Mouse (Mus musculus): ENCODE data around the gene Ptpdc1. TPM values are rescaled to one million over a fixed set of nuclear protein-coding genes. Genes with fewer than 3 reads are reported as not detected.

Gene Ptpdc1
- polyA plus RNA-seq, 1 experiment, result 4.2 TPM

DNA sequence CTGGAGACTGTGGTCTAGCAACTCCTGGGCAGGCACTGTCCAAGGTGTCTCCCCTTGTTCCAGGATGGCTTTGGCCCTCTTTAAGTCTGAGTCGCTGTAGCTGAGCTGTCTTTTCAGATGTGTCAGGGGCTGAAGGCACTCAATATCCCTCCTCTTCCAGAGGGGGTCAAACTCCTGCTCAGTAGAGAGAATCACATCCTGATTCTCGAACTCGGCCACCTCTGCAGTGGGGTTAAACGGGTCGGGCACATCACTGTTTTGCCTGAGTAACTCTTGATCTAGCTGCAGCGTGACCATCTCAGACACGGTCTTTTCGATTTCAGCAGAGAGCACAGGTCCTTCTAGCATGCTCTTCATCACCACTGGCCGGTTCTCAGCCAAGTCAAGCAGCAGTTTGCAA lies 39.0 kb downstream of the Ptpdc1 start:
- no peak for DNase-seq (ENCODE audit: low read depth)

GRCm38 (mm10) chr13:48585786-48586185 lies 39.7 kb downstream of the Ptpdc1 start:
- DNase-seq (ENCODE audit: low read depth), result no peak

DNA sequence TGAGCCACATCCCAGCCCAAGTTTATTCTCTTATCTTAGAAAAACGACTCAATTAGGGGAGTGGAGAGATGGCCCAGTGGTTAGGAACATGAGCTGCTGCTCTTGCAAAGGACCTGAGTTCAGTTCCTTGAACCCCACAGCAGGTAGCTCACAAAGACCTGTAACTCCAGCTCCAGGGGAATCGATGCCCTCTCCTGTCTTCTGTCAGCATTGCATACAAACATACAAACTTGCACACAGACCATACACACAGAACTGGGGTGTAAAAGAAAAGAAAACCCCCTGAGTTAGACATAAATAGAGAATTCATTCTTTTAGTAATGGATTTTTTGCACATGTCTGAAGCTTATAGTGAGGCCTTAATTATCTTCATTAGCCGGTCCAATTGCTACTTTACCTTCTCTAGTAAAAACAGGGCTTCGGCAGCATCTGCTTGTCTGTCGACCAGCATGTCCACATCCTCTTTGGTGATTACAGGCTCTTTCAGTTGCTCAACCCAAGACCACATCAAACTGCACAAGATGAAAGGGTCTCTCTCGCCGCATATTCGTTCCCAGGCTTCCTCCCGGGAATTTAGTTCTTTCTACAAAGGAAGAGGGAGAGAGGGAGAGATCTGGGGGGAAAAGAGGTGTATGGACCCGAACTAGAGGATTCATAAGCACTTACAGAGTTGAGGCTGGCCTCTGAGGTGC lies 42.6 kb downstream of the Ptpdc1 start:
- no peak for DNase-seq (ENCODE audit: low read depth)

GRCm38 (mm10) chr13:48578616-48579015 lies 46.8 kb downstream of the Ptpdc1 start:
- DNase-seq (ENCODE audit: low read depth), result no peak

- no peak for DNase-seq (ENCODE audit: low read depth)
These were observed 47.6 kb downstream of the Ptpdc1 start for GRCm38 (mm10) chr13:48577836-48578235.

GRCm38 (mm10) chr13:48577007-48577406 lies 48.5 kb downstream of the Ptpdc1 start:
- no peak for DNase-seq (ENCODE audit: low read depth)

DNA sequence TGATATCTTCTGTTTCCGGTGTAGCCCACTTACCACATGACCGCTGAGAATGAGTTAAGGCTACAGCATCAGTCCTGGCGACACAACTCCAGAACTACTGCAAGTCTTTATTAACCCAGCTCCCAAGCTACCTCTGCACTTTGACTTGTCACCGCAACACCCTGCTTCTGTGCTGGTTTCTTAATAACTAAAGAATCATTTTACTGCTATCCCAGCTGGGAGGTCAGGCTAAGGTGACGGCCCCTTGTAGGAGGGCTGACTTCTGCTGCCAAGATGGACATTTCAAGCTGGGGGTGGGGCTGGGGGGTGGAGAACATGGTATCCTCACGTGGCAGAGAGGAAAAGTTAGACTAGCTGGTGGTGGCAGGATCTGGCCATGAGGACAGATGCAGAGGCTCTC lies 50.7 kb downstream of the Ptpdc1 start:
- no peak for DNase-seq (ENCODE audit: low read depth)

DNA sequence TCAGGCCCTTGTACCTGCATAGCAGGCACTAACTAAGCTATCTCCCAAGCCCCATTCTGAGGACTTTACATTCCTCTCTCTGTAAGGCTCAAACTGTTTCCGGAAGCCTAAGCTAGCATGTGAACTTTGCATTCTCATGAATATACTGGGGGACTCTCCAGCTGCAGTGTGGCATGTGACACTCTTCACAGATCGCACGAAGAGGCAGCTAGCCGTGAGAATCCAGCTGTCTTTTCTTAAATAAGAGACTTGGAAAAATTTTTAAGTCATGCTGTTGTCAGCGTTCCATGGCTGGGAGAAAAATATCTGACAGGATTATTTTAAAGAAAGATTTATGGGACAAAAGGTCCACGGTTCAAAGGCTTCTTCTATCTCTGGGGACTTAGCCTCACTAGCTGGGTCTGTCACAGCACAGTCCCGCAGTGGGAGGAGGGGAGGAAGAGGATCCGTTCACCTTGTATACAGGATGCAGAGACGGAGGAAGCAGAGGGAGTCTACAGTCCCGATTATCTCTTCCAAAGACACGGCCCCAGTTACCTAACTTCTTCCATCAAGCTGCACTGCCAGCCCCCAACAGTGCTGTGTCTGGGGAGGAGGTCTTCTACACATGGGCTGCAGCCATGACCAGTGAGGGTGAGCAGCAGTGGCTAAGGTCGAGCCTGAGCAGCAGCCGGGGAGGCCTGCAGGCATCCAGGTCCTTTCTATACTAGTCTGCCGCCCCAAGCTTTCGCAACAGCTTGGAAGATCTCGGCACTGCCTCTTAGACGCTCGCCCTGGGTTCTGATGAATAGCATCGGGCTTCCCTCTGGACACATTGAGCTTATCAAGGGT lies 51.7 kb downstream of the Ptpdc1 start:
- DNase-seq (ENCODE audit: low read depth), result no peak

DNA sequence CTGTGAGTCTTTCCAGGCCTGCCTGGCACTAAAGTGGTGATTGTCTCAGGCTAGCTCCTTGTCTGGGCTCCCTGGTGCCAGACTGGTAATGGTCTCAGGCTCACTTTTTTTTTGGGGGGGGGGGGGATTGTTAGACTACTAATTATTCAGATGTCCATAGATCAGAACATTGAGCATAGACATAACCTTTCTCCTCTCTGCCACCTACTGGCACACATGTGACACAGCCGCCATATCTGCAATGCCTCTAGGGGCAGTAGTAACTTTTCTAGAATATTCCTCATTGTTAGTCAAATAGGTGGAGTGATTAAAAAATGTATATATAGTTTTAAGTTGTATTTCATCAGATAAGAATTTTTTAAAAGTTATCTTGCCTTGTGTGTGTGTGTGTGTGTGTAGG lies 53.3 kb downstream of the Ptpdc1 start:
- no peak for DNase-seq (ENCODE audit: low read depth)

GRCm38 (mm10) chr13:48571298-48571697 lies 54.2 kb downstream of the Ptpdc1 start:
- DNase-seq (ENCODE audit: low read depth), result no peak

GRCm38 (mm10) chr13:48569576-48570132 lies 55.8 kb downstream of the Ptpdc1 start:
- DNase-seq (ENCODE audit: low read depth), result no peak

GRCm38 (mm10) chr13:48567646-48568045 lies 57.8 kb downstream of the Ptpdc1 start:
- DNase-seq (ENCODE audit: low read depth), result no peak

GRCm38 (mm10) chr13:48566116-48566935 lies 59.1 kb downstream of the Ptpdc1 start:
- no peak for DNase-seq (ENCODE audit: low read depth)

DNA sequence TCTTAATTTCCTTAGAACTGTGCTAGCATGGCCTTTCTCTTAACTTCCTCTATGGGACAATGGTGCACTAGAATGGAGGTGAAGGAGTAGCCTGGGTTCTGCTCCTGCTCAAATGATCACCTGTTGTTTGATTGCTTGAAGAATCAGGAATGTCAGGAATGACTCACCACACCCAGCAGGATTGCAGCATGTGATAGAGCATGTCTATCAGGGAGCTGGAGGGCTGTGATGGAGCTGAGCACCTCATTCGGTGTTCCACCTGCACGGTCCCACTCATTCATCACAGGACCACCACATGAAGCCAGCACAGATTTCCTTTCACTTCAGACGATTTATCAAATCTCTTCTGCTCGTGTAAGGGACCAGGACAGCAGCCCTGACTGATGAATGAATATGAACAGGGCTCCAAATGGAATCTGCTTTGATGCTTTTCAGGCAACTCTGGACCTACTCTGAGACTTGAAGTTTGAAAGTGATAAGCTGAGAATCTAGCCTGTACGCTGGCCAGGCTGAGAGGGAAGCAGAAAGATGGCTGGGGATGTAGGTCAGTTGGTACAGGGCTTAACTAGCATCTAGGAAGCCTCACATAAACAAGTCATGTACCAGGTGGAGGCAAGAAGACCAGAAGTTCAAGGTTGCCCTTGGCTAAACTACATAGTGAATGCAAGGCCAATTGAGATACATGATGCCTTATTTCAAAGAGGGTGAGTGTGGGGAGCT lies 60.4 kb downstream of the Ptpdc1 start:
- no peak for DNase-seq (ENCODE audit: low read depth)

DNA sequence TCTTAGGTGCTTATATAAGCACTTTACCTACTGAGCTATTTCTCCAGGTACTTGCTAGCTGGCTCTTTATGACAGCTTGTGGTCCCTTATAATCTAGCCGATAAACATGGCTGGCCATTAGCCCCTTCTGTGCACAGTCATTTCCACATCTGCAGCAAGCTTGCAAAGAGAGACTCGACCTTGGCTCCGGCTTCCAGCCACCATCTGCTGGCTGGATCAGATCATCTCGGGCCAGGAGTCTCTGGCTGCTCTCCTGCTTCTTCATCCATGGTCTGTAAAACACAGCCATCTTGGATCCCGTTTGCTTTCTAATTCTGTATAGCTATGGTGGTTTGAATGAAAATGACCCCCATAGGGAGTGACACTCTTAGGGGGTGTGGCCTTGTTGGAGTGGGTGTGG lies 63.1 kb downstream of the Ptpdc1 start:
- DNase-seq (ENCODE audit: low read depth), result no peak

- DNase-seq (ENCODE audit: low read depth), result no peak
These were observed 64.0 kb downstream of the Ptpdc1 start for GRCm38 (mm10) chr13:48561481-48561880.

- DNase-seq (ENCODE audit: low read depth), result no peak
These were observed 69.5 kb downstream of the Ptpdc1 start for GRCm38 (mm10) chr13:48555976-48556375.

DNA sequence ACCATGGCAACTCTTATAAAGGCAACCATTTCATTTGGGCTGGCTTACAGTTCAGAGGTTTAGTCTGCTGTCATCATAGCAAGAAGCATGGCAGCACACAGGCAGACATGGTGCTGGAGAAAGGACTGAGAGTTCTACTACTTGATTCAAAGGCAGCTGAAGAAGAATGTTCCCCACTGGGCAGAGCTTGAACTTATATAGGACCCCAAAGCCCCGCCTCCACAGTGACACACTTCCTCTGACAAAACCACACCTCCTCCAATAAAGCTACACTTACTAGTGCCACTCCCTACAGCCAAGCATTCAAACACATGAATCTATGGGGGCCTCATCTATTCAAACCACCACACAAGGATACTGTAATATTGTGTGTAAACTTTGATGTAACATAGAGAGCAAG lies 70.9 kb downstream of the Ptpdc1 start:
- DNase-seq (ENCODE audit: low read depth), result no peak

- DNase-seq (ENCODE audit: low read depth), result no peak
These were observed 72.0 kb downstream of the Ptpdc1 start for GRCm38 (mm10) chr13:48553511-48553910.

DNA sequence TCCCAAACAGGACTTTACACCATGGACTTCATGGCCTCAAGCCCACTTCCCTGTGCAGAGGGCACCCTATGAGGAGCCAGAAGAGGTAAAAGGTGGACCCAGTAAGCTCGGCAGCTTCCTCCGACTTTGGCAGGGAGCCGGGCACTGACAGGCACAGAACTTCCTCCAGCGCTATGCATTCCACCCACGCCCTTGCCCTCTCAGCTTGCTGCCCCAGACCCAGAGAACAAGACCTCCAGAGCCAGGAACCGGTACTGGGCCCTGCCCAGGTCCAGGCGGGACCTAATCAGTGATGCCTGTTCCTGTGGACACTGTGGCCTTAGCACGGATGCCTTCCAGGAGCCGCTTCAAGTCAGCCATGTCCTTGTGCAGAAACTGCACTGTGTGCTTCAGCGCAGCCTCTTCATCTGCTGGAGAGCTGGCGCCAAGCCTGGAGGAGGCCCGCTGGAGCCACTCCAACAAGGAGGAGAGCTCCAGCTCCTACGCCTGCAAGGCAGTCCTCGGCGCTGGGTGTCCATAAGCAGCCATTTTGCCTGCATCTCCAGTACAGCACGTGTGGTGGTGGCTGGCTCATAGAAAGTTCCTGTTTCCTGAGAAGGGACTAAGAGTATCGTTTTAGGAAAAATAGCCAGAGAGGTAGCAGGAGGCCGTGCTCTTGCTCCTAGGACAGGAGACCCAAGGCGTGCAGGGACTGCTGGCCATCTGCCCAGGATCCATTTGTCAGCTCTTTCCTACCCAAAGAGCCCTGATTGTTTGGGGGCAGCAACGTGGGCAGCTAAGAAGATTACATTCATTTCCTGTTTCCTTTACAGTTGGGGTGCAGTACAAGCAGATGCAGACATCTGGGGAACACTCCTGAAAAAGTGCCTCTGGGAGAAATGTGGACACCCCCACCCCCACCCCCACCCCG lies 73.0 kb downstream of the Ptpdc1 start:
- peak; percentile 77 for DNase-seq (ENCODE audit: low read depth)

All from gonadal fat pad, adult 2 months (tissue).